Mouse (Mus musculus) kidney, adult 2 months (tissue): Measurements from ENCODE around the gene Cd86. TPM values are rescaled to one million over a fixed set of nuclear protein-coding genes. Genes with fewer than 3 reads are reported as not detected.

Experiments used
- DNase-seq: peaks from one replicate; pipeline ENCODE4 v3.0.0; 2021
- H3K27ac ChIP-seq: fragments of 200-500 bp; 2 replicates; pipeline ENCODE4 v1.5.1; 2012; ENCODE audit warnings: low read depth, low read length, control low read depth, inconsistent platforms; ENCODE audit not compliant: insufficient read depth
- H3K27me3 ChIP-seq: fragments of 200-500 bp; replicated peaks from 2 replicates; pipeline ENCODE4 v1.6.1; 2012; ENCODE audit warnings: mild to moderate bottlenecking, moderate library complexity, low read length, inconsistent platforms; ENCODE audit not compliant: control insufficient read depth, insufficient read depth
- H3K36me3 ChIP-seq: fragments of 200-500 bp; 2 replicates; pipeline ENCODE4 v1.6.1; 2012; ENCODE audit warnings: mild to moderate bottlenecking, moderate library complexity, low read length, inconsistent platforms; ENCODE audit not compliant: control insufficient read depth, insufficient read depth
- H3K4me1 ChIP-seq: fragments of 200-500 bp; 2 replicates; pipeline ENCODE4 v1.6.1; 2011; ENCODE audit warnings: low read length; ENCODE audit not compliant: control insufficient read depth, insufficient read depth
- H3K4me3 ChIP-seq: fragments of 200-500 bp; 2 replicates; pipeline ENCODE4 v1.5.1; 2011; ENCODE audit warnings: mild to moderate bottlenecking, low read depth, low read length, control low read depth; ENCODE audit not compliant: insufficient read depth
- CTCF ChIP-seq: fragments of 200-500 bp; conservative IDR thresholded peaks from 2 replicates; pipeline ENCODE4 v1.5.1; 2011; ENCODE audit warnings: low read depth, mild to moderate bottlenecking, control low read depth, low read length, moderate library complexity, mixed read lengths; ENCODE audit not compliant: insufficient read depth, insufficient read length
- POLR2A ChIP-seq: fragments of 200-500 bp; IDR thresholded peaks from one replicate; pipeline ENCODE4 v1.6.1; 2011; ENCODE audit warnings: low read depth, low read length, control low read depth
- WGBS: fragments of 180-500 bp; shearing (Covaris S2); methylation state at CpG from one replicate; pipeline ENCODE4 v1.1.7; 2018; 5-methylcytosine and 5-hydroxymethylcytosine counted together
- polyA plus RNA-seq: library from polyadenylated mRNA; depleted of rRNA; stranded (reverse); fragments of >200 nt; gene quantifications from 2 replicates; pipeline ENCODE4 v1.2.3, GENCODE M21; 2012

Gene Cd86
- polyA plus RNA-seq, 1 experiment: 2.3 TPM

- no peaks in the 10 kb centered on the region for H3K36me3 ChIP-seq
- no peak overlapping the region for H3K4me3 ChIP-seq
- H3K27ac ChIP-seq: no peak overlapping the region
- 84% methylated on average over 2 of the region's 2 CpGs for WGBS
- H3K4me1 ChIP-seq: no peaks in the 10 kb centered on the region
- no peak for TF ChIP-seq CTCF
- TF ChIP-seq POLR2A: no peak
- no peaks in the 10 kb centered on the region for H3K27me3 ChIP-seq
- no peak for DNase-seq
Observed at GRCm38 (mm10) chr16:36613701-36614100, 52.2 kb downstream of the Cd86 start.

- H3K4me1 ChIP-seq: 0 out of 2 replicates have a peak, but pooled peaks cover 4% of the 10 kb centered on the region
- no peak for DNase-seq
- H3K36me3 ChIP-seq: no peaks in the 10 kb centered on the region
- no peak overlapping the region for H3K27ac ChIP-seq
- WGBS: 67% methylated on average over 3 of the region's 3 CpGs
- TF ChIP-seq POLR2A: no peak
- no peak for TF ChIP-seq CTCF
- H3K27me3 ChIP-seq: no peaks in the 10 kb centered on the region
- H3K4me3 ChIP-seq: no peak overlapping the region
Observed at GRCm38 (mm10) chr16:36602632-36603031, 63.2 kb downstream of the Cd86 start.

GRCm38 (mm10) chr16:36598265-36598664, 67.6 kb downstream of the Cd86 start:
- WGBS: 76% methylated on average over 4 of the region's 4 CpGs
- no peaks in the 10 kb centered on the region for H3K36me3 ChIP-seq
- H3K4me3 ChIP-seq: no peak overlapping the region
- TF ChIP-seq CTCF (no peak), POLR2A (no peak)
- no peaks in the 10 kb centered on the region for H3K4me1 ChIP-seq
- no peaks in the 10 kb centered on the region for H3K27me3 ChIP-seq
- DNase-seq: no peak
- H3K27ac ChIP-seq: no peak overlapping the region

GRCm38 (mm10) chr16:36596671-36597410, 69.0 kb downstream of the Cd86 start:
- H3K27ac ChIP-seq: peak overlapping the region; percentile 84; the same call in 1 of the 2 replicates
- no peaks in the 10 kb centered on the region for H3K4me1 ChIP-seq
- WGBS: 64% methylated on average over 10 of the region's 10 CpGs
- peak; percentile 70 for DNase-seq
- H3K36me3 ChIP-seq: no peaks in the 10 kb centered on the region
- TF ChIP-seq POLR2A (no peak), CTCF (no peak)
- H3K27me3 ChIP-seq: no peaks in the 10 kb centered on the region
- no peak overlapping the region for H3K4me3 ChIP-seq

- no peak for DNase-seq
- 90% methylated on average over 1 of the region's 1 CpGs for WGBS
- no peak for TF ChIP-seq POLR2A
- TF ChIP-seq CTCF: no peak
- H3K27ac ChIP-seq: no peak overlapping the region
- no peak overlapping the region for H3K4me3 ChIP-seq
- H3K36me3 ChIP-seq: no peaks in the 10 kb centered on the region
- H3K27me3 ChIP-seq: no peaks in the 10 kb centered on the region
- no peaks in the 10 kb centered on the region for H3K4me1 ChIP-seq
Observed at GRCm38 (mm10) chr16:36589898-36590297, 76.0 kb downstream of the Cd86 start.

- WGBS: 69% methylated on average over 4 of the region's 4 CpGs
- Histone ChIP-seq H3K4me1 (no peaks in the 10 kb centered on the region), H3K27me3 (no peaks in the 10 kb centered on the region), H3K36me3 (no peaks in the 10 kb centered on the region), H3K4me3 (no peak overlapping the region), H3K27ac (no peak overlapping the region)
- TF ChIP-seq POLR2A (no peak), CTCF (no peak)
- DNase-seq: no peak
Observed at GRCm38 (mm10) chr16:36587971-36588370, 77.9 kb downstream of the Cd86 start.

GRCm38 (mm10) chr16:36582073-36582472, 83.8 kb downstream of the Cd86 start:
- TF ChIP-seq CTCF (no peak), POLR2A (no peak)
- Histone ChIP-seq H3K4me1 (no peaks in the 10 kb centered on the region), H3K27me3 (no peaks in the 10 kb centered on the region), H3K4me3 (no peak overlapping the region), H3K36me3 (no peaks in the 10 kb centered on the region), H3K27ac (no peak overlapping the region)
- no peak for DNase-seq
- WGBS: 78% methylated on average over 3 of the region's 3 CpGs

- Histone ChIP-seq H3K27ac (no peak overlapping the region), H3K4me1 (no peaks in the 10 kb centered on the region), H3K27me3 (no peaks in the 10 kb centered on the region), H3K36me3 (no peaks in the 10 kb centered on the region), H3K4me3 (no peak overlapping the region)
- no peak for TF ChIP-seq POLR2A
- no peak for TF ChIP-seq CTCF
- no peak for DNase-seq
- 58% methylated on average over 8 of the region's 8 CpGs for WGBS
Observed at GRCm38 (mm10) chr16:36571942-36572341, 93.9 kb downstream of the Cd86 start.
